In genomic region chr16:4661605-4662004, GRCm38 (mm10) we compare ENCODE assay signal across 16 mouse cellular contexts.
"Had no signal": no experiment of that assay in that cellular context is flagged by ENCODE, and none has a peak within 500 bp of the region (broad histone marks: within the 10 kb centered on the region; RNA-seq: fewer than 3 reads in every experiment).

No protein-coding gene starts in this region.

- ATAC-seq: intestine, postnatal 0 days; liver, embryonic 12.5 days; midbrain, embryonic 16.5 days had no signal

- H3K27me3 ChIP-seq: liver, embryonic 12.5 days; liver, embryonic 15.5 days; midbrain, embryonic 12.5 days had no signal

- H3K9me3 ChIP-seq: liver, embryonic 12.5 days; liver, embryonic 15.5 days; midbrain, embryonic 12.5 days had no signal

- H3K4me2 ChIP-seq: liver, embryonic 12.5 days; liver, embryonic 15.5 days; midbrain, embryonic 12.5 days had no signal

- H3K27ac ChIP-seq: liver, embryonic 12.5 days; liver, embryonic 15.5 days; midbrain, embryonic 12.5 days; stomach, postnatal 0 days had no signal

- DNase-seq: kidney, adult 2 months; kidney, postnatal 10 days; kidney, postnatal 4 days; left cerebral cortex, postnatal 4 days; liver; lung, adult 18-20 months; lung, postnatal 14 days; lung, postnatal 4 days; thymus, adult 2 months; thymus, postnatal 25 days had no signal

- H3K9ac ChIP-seq: liver, embryonic 12.5 days; liver, embryonic 15.5 days; midbrain, embryonic 12.5 days had no signal

- H3K4me3 ChIP-seq: liver, embryonic 12.5 days; liver, embryonic 15.5 days; midbrain, embryonic 12.5 days had no signal
